Mouse (Mus musculus) urinary bladder, postnatal 36 days (tissue): ENCODE measurements at regions not wholly inside any gene's neighbourhood (a gene's known extent, or its start where the extent isn't known, plus 50 kb on each side); places are given as distances from the start of the nearest gene placed in this dataset.
A peak's percentile ranks its signal among the peaks of the same experiment; 100 is the strongest.

Source experiments
- DNase-seq, 2 experiments: peaks; one replicate each; pipeline ENCODE4 v3.0.0; 2022; ENCODE audit warnings: low spot score in 2 of 2, mixed read lengths in 1 of 2

DNA sequence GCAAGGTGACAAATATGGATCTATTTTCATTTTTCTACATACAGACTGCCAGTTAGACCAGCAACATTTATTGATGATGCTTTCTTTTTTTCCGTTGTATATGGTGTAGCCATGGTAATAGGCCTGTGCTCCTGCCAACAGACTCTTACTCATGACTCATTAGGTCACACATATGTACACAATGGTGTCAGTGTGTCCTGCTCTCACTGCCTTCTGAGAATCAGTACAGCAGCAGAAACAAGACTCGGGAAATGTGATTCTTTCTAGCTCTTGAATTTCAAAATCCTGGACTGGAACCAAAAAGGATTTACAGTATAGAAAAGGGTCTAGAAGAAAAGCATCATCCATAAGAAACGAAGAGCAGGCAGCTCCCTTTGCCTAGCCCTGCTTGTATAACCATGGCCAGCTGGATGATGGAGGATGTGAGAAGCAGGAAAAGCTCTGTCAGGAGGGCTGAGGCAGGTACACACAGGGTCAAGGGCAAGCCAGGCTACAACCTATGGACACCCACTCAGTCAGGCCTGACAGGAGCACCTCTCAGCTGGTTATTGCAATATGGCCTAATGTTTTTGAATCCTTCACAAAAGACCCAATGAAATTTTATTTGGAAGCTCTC, 132.2 kb downstream of the Tmem17 start:
- no peak for DNase-seq

DNA sequence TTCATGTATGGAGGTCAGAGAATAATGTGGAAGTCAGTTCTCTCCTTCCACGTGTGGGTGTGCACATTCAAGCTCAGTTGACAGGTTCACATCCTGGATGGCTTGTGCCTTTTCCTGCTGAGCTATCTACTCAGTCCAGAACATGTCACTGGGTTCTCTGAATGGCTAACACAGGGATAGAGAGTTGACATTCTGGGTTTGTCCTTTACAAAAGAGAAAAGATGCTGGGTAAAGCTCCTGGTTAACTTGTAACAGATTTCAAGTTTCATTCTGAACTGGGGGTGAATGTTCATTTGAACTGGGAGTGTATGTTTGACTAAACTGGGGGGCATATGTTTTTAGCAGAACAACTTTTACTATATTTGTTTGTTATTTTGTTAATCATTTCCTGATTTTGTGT, 133.0 kb downstream of the Tmem17 start:
- DNase-seq, result no peak

DNA sequence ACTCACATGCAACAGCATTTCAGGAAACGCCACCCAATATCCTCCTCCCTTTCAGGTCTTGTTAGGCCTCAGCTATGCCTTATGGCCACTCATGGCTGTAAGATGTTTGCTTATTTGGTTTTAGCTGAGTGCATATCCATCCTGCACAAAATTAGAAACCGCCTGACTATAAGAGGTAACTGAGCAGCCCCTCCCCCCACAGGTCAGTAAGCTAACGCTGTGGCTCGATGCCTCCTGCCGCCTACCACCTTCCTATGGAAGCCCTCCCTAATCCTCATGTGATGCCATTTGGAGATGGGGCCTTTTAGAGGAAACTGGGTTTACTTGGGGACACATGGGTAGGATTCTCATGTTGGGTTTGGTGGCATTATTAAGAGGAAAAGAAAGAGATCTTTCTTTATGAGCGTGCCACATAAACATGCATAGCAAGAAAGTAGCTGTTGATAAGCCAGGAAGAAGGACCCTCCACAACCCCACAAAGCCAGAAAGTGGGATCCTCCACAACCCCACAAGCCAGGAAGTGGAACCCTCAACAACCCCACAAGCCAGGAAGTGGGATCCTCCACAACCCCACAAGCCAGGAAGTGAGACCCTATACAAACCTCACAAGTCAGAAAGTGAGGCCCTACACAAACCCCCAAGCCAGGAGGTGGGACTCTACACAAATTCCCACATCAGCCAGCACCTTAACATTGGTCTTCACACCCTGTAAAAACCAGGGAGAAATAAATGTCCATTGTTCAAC, 134.5 kb downstream of the Tmem17 start:
- DNase-seq, result no peak

DNA sequence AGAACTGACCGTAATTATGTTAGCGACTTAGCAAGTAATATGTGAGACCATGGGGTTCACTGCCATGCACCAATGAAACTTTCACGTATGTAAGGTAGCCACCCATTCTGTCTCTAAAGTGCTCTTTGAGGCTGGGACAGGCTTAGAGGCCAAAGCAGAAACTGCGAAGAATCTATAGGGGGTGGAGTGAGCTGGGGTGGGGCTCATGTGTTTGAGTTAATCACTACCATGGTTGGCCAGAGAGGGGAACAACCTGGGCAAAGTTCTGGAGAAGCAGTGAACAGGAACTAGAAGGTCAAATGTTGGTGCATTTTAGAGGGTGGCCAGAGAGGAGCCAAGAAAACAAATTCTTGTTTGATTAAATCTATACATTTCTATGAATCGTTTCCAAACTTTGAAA, 136.4 kb downstream of the Tmem17 start:
- no peak for DNase-seq

DNA sequence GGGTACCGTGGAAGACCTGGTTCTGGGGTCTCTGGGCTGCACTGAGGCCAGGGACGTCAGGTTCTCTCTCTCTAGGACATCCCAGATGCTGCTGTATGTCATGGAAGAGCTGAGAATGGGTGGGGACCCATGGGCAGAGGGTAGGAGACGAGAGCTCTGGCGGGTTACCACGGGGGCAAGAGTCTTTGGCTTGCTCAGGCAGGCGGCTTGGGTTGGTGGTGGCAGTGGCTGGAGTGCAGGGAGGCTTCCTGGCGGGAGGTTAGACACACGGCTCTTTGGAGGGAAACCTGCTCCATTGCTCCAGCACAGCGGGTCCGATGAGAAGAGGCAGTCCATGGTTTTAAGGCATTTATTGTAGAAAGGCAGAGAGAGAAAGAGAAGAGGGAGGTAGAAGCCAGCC, 138.9 kb downstream of the Tmem17 start:
- DNase-seq, result no peak

DNA sequence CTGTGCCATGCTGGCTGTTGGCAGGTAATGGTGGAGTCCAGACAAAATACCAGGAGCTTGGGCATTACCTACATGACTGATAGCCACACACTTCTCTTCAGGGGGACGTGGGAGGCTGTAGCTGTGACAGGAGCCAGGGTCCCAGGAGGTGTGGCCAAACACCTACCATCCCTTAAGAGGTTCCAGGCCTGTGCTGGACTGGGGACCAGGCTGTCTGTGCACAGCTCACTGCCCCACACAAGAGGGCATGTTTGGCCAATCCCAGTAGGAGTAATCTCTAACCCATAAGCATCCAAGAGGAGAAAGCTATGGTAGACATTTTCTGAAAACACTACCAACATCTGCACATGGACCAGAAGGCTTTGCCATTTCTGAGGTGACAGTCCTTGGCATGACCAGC, 139.4 kb downstream of the Tmem17 start:
- DNase-seq, result no peak

DNA sequence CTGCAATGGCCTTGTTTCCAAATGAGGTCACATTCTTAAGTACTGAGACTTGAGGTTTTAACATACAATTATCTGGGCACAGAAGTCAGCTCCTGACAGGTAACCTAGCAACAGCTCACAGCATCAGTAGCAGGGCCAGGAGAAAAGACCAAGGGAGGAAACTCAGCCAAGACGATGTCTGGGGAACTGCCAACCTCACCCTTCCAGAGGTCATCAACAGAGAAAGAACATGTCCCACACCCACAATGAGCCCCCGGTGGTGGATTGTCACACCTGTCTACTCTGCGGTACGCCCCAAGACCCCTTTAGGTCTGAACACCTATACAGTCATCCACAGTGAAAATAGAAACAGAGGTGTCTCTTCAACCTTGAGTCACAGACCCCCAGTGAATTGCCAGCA, 140.0 kb downstream of the Tmem17 start:
- no peak for DNase-seq

DNA sequence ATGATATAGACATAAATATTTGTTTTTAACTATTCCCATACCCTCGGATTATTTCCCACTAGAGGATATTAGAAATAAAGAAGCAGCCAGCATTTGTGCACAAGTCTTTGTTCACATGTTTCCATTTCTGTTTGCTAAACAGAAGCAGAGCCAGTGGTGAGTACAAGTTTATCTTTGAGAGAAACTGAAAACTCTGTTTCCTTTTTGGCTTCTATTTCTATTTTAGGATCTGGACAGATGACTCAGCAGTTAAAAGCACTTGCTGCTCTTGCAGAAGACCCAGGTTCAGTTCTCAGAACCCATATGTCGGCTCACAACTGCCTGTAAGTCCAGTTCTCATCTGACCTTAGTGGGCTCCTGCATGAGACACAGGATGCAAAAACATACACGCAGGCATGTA, 141.0 kb downstream of the Tmem17 start:
- no peak for DNase-seq

DNA sequence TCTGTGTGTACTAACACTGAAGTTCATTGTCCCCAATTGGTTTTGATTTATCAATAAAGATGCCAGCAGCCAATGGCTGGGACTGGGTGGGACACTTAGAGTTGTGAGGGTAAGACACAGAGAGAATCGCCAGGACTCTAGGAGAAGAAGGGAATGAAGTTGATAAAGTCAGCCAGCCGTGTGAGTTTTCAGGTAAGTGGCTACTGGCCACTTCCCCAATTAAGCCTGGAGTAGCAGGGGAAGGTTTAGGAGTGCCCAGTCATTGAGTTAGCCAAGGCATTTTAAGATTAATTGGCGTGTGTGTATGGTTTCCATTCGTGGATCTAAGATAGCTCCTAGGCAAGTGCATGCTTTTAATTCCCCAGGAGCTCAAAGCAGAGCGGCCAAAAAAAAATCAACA, 141.5 kb downstream of the Tmem17 start:
- no peak for DNase-seq

DNA sequence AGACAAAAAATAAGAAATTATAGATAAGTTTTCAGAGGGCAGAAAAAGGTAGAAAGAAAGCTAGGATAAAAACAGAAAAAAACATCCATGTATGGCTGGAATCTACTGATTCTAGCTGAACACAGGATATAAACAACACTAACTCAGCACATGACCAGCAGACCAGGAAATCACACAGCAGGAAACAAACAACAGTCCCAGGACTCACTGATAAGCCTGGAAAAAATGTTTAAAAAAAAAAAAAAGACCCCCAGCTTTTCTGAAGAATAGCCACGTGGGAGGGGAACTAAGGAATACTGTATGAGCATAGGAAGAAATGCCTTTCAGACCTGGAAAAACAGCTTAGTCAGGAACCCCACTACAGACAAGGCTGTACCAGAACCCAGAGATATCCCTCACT, 145.7 kb downstream of the Tmem17 start:
- no peak for DNase-seq

DNA sequence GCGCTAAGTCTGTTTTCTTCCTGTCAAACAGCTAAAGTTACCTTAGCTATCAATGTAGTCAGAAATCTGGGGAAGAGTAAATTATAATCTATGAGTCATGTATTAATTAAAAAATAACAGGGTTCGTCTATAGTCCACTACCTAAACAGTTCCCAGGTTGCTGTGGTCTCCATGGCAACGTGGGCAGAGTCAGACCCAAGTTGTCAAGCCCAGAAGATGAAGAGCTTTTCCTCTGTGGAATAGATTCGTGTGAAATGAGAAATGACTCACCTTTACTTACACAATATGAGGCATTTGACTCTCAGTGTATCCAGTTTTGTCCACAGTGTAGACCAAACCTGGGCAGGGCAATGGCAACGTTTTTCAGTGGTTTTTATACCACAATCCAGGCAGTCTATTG, 149.2 kb downstream of the Tmem17 start:
- no peak for DNase-seq

DNA sequence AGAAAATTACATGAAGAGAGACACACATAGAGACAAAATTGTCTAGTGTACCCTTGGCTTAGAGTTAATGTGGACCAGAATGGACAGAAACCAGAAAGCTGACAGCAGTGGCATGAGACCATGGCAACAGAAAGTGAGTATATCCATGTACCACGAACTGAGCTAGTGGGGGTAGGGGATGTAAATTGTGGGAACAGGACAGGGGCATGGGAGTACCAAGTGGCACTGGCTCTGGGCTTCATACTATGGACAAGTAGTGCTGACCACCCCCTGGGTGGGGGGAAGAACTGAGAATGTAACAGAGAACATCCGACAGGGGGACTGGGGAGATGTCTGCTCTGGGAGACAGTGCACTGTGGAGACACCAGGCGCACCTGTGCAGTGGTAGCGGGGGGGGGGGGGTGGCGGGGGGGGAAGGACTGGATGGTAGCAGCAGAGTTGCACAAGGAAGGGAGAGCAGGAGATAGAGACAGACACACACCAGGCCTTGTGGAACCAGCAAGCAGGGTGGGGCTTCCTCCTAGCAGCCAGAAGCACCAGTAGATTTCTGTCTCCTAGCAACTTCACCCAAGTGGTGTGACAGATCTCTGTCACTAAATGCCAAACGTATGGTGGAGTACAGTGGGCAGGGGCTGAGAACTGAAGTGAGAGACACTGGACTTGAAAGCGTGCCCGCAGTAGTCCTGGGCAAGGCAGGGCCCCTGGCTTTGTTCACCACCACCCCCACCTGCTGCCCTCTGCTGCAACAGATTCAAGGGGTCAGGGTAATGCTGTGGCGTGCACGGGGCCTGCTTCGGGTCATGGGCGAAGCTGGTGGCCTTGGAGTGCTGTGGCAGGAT, 150.0 kb downstream of the Tmem17 start:
- no peak for DNase-seq

DNA sequence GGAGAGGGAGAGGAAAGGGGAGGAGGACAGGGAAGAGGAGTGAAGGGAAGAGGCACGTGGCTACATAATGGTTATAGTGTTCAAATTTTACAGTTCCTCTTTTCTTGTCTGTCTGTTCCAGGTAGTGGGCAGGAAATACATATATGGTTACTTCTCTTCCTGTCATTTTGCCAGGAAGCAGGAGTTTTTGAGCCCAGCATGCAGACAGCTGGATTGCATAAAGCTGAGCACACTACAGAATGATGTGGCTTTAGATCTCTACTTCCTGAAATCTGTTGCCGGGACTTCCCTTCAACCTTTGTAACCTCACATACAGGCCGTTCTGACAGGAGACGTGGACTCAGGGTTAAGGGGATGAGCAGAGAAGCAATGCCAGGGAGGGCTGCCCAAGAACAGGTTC, 154.1 kb downstream of the Tmem17 start:
- no peak for DNase-seq

DNA sequence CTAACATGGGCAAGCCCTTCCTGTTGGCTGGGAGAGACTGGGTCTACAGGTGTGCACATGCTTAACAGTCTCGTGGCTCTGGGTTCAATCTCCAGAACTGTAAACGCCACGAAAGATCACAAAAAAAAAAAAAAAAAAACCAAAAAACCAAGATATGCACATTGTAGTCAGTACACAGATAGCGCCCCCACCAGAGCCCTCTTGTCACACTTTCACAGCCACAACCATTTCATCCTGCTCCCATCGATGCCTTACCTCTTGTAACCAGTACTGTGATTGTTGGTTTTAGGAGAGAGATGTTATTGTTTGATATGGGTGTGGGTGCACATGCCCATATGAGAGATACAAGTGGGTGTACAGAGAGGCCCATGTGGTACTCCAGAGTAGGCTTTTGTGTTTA, 154.5 kb downstream of the Tmem17 start:
- DNase-seq, result no peak

DNA sequence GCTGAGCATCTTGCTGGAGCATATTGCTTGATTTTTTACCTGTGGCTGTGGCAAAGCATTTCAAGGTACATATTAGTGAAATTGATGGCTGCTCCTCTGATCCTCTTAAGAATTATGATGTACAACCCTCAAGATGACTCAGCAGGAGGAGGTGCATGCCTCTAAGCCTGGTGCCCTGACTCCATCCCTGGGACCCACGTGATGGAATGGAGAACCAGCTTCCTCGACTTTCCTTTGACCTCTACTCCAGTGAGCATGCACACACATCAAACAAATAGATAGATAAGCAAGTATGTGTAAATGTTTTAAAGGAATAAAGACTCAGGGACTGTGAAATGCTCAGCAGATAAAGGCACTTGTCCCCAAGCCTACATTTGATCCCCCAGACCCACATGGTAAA, 156.3 kb downstream of the Tmem17 start:
- no peak for DNase-seq

DNA sequence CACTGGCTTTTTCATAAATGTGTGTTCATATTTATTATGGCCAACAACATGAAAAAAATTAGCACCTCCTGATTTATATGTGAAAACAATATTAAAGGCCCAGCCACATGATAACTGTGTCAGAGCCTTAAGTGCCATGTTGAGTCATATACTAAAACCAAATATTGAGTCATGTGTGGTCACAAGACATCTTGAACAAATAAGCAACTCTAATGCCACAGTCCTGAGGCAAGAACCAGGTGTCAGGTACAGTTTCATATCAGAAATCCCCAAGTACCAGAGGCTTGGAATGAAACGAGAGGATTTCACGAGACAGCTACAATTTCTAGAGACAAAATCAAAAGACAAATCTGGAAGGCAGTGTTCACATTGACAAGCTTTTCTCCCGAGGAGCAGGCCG, 157.4 kb downstream of the Tmem17 start:
- no peak for DNase-seq

DNA sequence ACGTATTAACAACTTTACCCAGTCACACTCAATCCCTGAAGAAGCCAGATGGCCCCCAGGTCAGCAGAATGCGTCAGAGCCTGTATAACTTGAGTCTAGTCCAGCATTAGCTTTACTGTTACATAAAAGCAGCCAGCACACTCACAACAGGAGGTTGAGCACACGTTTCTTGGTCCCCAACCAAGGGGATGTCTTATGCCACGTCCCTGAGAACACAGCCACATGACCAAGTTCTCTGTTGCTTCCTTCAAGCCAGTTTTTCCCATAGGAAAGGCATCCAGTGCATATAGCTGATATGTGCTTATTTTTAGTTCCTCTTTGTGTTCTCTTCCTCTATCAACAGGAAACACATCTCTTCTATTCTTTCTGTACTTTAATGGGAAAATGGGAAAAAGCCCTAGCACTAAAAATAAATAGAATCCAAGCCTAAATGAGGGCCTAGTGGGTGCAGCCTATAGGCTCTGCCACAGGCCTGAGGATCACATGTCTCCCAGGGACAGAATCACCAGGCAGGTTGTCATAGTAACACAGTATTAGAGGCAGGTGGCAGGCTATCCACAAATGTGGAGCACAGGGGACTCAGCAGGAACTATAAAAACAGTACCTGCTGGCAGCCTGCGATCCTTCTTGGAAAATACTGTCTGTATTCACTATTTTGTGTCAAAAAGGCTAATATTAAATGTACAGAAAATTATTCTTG, 160.1 kb downstream of the Tmem17 start:
- DNase-seq, result no peak

DNA sequence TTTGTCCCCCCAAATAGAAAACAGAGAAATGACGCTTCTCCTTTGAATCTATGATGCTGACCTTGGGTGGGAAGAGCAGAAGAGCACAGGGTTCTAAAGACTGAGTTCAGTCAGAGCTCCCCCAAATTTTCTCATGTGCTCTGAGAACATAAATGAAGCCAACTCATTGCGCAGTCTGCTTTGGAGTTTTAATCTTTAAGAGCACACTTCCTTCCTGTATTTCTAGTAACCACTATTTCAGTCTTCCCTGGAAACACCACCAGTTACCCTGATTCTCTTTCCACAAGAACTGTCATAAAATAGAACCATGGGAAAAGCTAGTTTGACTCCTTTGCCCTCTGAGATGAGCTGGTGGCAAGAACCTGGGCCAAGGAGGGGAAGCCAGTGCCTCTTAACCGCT, 163.2 kb downstream of the Tmem17 start:
- DNase-seq, result no peak

DNA sequence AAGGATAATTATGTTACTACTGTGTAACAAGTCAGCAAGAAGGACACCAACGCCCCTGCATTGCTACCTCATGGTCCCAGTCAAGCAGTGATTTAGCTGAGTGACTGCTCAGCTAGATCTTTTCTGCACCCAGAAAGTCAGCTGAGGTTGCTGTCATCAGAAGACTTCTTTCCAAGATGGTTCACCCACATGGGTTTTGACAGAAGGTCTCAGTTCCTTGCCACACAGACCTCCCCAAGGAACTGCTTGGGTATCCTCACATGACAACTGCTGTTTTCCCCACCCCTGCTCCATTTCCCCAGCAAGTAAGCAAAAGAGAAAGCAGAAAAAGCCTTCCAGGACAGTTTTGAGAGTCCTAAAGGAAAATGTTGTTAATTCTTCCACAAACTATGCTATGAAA, 163.9 kb downstream of the Tmem17 start:
- DNase-seq, result no peak

DNA sequence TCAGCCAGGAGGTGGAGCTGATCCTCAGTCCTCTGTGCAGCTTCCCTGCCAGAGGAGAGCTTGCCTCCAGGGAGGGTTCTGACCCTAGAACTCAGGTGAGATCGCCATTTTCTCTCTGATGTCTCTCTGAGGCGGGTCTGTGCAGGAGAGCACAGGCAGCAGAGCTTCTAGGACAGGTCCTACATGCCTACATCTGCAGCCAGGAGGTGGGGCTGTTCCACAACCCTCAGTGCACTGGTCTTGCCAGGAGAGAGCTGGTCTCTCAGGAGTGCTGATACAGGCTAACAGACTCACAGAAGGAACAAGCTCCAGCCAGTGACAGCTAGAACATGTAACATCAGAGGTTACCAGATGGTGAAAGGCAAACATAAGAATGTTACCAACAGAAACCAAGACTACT, 165.4 kb downstream of the Tmem17 start:
- peak; percentile 33 to 47 for DNase-seq

DNA sequence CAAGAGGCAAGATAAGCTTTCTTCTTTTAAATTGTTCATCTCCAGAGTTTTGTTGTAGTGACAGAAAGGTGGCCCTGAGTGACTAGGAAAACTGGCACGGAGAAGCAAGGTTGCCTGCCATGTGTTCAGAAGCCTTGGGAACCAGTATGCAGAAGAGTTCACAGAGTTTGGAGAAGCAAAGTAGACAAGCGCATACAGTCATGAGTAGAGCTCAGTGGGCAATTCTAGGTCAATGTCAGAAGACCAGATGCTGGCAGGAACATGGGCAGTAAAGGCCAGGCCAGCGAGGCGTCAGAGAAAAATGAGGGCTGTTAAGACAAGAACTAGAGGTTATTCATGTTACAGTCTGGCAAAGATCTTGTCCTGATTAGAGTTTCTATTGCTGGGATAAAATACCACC, 172.7 kb downstream of the Tmem17 start:
- no peak for DNase-seq

DNA sequence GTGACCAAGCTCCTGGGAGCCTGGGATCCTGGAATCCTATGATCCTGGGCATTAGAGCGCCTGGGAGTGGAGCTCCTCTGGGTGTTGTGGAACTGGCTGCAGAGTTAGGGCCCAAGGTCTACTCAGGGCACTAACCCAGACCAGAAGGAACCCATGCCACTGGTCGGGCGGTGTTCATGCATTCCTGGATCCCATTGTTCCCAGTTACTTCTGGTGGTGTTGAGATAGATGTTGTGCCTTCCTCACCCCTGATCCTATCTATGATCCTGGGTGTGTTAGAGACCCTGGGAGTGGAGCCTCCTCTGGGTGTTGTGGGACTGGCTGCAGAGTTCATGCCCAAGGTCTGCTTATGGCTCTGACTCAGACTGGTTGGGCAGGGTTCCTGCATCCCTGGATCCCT, 169.9 kb downstream of the B3gnt2 start:
- no peak for DNase-seq
